Mouse (Mus musculus) gastrocnemius, adult 8-10 months (tissue): ENCODE measurements around the gene Med13. TPM values are rescaled to one million over a fixed set of nuclear protein-coding genes. Genes with fewer than 3 reads are reported as not detected.
A peak's percentile ranks its signal among the peaks of the same experiment; 100 is the strongest.
"Not testable (repeated sequence)": the region's sequence is repeated elsewhere in the genome, so short reads cannot be mapped to it uniquely, and the experiment has no call there.

Source experiments
- DNase-seq, 2 experiments: peaks; one replicate each; pipeline ENCODE4 v3.0.0; 2022; ENCODE audit warnings: low spot score in 2 of 2
- total RNA-seq, 4 experiments: library from RNA; stranded (reverse); gene quantifications; 2 replicates each; pipeline ENCODE4 v1.2.4; 2022

Med13 gene
- total RNA-seq, 4 experiments from 2014 or later, result 31.1 to 49.8 (median 34.2) TPM

- no peak for DNase-seq
These were observed 47.1 kb downstream of the Med13 start for GRCm38 (mm10) chr11:86310280-86310679.

- not testable (repeated sequence) for DNase-seq
These were observed 65.2 kb downstream of the Med13 start for GRCm38 (mm10) chr11:86292201-86292600.

- no peak for DNase-seq
These were observed 65.7 kb downstream of the Med13 start for GRCm38 (mm10) chr11:86291714-86292113.

GRCm38 (mm10) chr11:86285729-86286128, 71.7 kb downstream of the Med13 start:
- DNase-seq, result no peak

GRCm38 (mm10) chr11:86278442-86279102, 78.8 kb downstream of the Med13 start:
- no peak for DNase-seq

GRCm38 (mm10) chr11:86257460-86258076, 99.8 kb downstream of the Med13 start, which contains the start of gene Ints2:
TSS of gene Ints2 (minus strand) at chr11:86257575.
- DNase-seq, result peak; percentile 89 to 91

- peak in 1 of 2 experiments; percentile 5 for DNase-seq
These were observed 100.3 kb downstream of the Med13 start for GRCm38 (mm10) chr11:86257054-86257453.

GRCm38 (mm10) chr11:86253342-86253741, 104.1 kb downstream of the Med13 start:
- DNase-seq, result no peak

- no peak for DNase-seq
These were observed 125.0 kb downstream of the Med13 start for GRCm38 (mm10) chr11:86232446-86232845.

- no peak for DNase-seq
These were observed 125.5 kb downstream of the Med13 start for GRCm38 (mm10) chr11:86231781-86232350.

GRCm38 (mm10) chr11:86226646-86227180, 130.7 kb downstream of the Med13 start:
- no peak for DNase-seq

- no peak for DNase-seq
These were observed 131.6 kb downstream of the Med13 start for GRCm38 (mm10) chr11:86225761-86226160.

Other genes with a start within 250 kb of the Med13 start
- under 1 TPM in 2 of 4 experiments, not detected in 2; 0.04 to 0.07 TPM for gene Brip1, start 156.4 kb downstream of the Med13 start, total RNA-seq
- gene Ints2, start 100.0 kb downstream of the Med13 start, total RNA-seq, result 1 to 10 TPM; 2.1 to 4.4 (median 3.7) TPM
- 10 to 100 TPM; 42.7 to 48.1 (median 45.0) TPM for gene Rnft1, start 127.1 kb upstream of the Med13 start, total RNA-seq
- gene Rps6kb1, start 187.2 kb upstream of the Med13 start, total RNA-seq, result 10 to 100 TPM; 17.3 to 27.4 (median 20.1) TPM
- gene Tubd1, start 187.4 kb upstream of the Med13 start, total RNA-seq, result 1 to 10 TPM; 6.3 to 7.1 (median 6.7) TPM